Mouse (Mus musculus) heart, embryonic 15.5 days (tissue): ENCODE measurements around the gene Pde4d. TPM values are rescaled to one million over a fixed set of nuclear protein-coding genes. Genes with fewer than 3 reads are reported as not detected.

Experiments
- ATAC-seq: fragments of 200-750 bp; cut with Nextera tagmentation; replicated peaks from 2 replicates; pipeline ENCODE4 v1.8.0; 2017; ENCODE audit warnings: low read depth, moderate TSS enrichment; ENCODE audit not compliant: insufficient number of reproducible peaks, insufficient read depth, low FRiP score
- H3K27ac ChIP-seq: fragments of 300-500 bp; sonication (generic); 2 replicates; pipeline ENCODE4 v1.5.1; 2015; ENCODE audit warnings: mild to moderate bottlenecking, inconsistent platforms
- H3K27me3 ChIP-seq: fragments of 300-500 bp; sonication (generic); 2 replicates; pipeline ENCODE4 v1.6.1; 2015; ENCODE audit warnings: inconsistent platforms
- H3K36me3 ChIP-seq: fragments of 300-500 bp; sonication (generic); 2 replicates; pipeline ENCODE4 v1.6.1; 2015; ENCODE audit warnings: mild to moderate bottlenecking, inconsistent platforms
- H3K4me1 ChIP-seq: fragments of 300-500 bp; sonication (generic); replicated peaks from 2 replicates; pipeline ENCODE4 v1.6.1; 2015; ENCODE audit warnings: inconsistent platforms
- H3K4me2 ChIP-seq: fragments of 300-500 bp; sonication (generic); 2 replicates; pipeline ENCODE4 v1.6.1; 2015; ENCODE audit warnings: inconsistent platforms, mild to moderate bottlenecking, moderate library complexity
- H3K4me3 ChIP-seq: fragments of 300-500 bp; sonication (generic); 2 replicates; pipeline ENCODE4 v1.5.1; 2015; ENCODE audit warnings: mild to moderate bottlenecking, inconsistent platforms
- H3K9ac ChIP-seq: fragments of 300-500 bp; sonication (generic); 2 replicates; pipeline ENCODE4 v1.6.1; 2015; ENCODE audit warnings: mild to moderate bottlenecking, inconsistent platforms
- H3K9me3 ChIP-seq: fragments of 300-500 bp; sonication (generic); replicated peaks from 2 replicates; pipeline ENCODE4 v1.6.1; 2016; ENCODE audit warnings: inconsistent platforms
- WGBS: fragments of 180-500 bp; shearing (Covaris S2); methylation state at CpG from one replicate; pipeline ENCODE4 v1.1.7; 2015; ENCODE audit warnings: mixed read lengths; 5-methylcytosine and 5-hydroxymethylcytosine counted together
- polyA plus RNA-seq: library from polyadenylated mRNA; unstranded; fragments of >200 nt; fragmentation: Nextera tagmentation; extraction: Ambion mirVana; gene quantifications from 2 replicates; pipeline ENCODE4 v1.2.1, GENCODE M21; 2015

Pde4d gene
- polyA plus RNA-seq, 1 experiment from 2014 or later = 25.7 TPM

- Histone ChIP-seq H3K27me3 (no peaks in the 10 kb centered on the region), H3K9ac (no peak overlapping the region), H3K27ac (no peak overlapping the region), H3K36me3 (no peaks in the 10 kb centered on the region), H3K9me3 (no peaks in the 10 kb centered on the region), H3K4me1 (peaks cover 19% of the 10 kb centered on the region), H3K4me3 (no peak overlapping the region), H3K4me2 (no peak overlapping the region)
- no peak for ATAC-seq
- WGBS = 84% methylated on average over 1 of the region's 1 CpGs
Observed at GRCm38 (mm10) chr13:108528343-108528742, 78.6 kb downstream of the Pde4d start.

DNA sequence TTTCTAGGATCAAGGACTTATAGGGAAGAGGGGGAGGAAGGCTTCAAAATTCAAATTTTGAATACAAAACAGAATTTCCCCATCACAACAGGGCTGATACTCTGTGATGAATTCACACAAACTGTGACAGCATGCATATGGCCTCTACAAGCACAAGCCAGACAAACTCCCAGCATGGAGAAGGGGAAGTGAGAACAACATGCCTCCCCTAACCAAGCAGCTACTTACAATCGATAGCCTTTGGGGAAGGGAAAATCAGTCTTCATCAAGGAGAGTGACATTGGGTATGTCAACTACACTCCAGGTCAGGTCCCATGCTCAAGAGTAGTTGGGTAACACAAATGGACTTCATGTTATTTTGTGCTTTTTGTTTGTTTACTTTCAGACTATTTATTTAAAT is 83.1 kb downstream of the Pde4d start:
- H3K27me3 ChIP-seq = no peaks in the 10 kb centered on the region
- no peak for ATAC-seq
- H3K4me2 ChIP-seq = no peak overlapping the region
- H3K27ac ChIP-seq = no peak overlapping the region
- H3K9me3 ChIP-seq = no peaks in the 10 kb centered on the region
- H3K4me3 ChIP-seq = no peak overlapping the region
- H3K4me1 ChIP-seq = no peaks in the 10 kb centered on the region; the same call in none of the 2 replicates
- no peak overlapping the region for H3K9ac ChIP-seq
- no peaks in the 10 kb centered on the region for H3K36me3 ChIP-seq
- 82% methylated on average over 1 of the region's 1 CpGs for WGBS

- Histone ChIP-seq H3K27me3 (no peaks in the 10 kb centered on the region), H3K9me3 (no peaks in the 10 kb centered on the region), H3K4me1 (no peaks in the 10 kb centered on the region; the same call in 1 of the 2 replicates), H3K4me3 (no peak overlapping the region), H3K4me2 (no peak overlapping the region), H3K36me3 (no peaks in the 10 kb centered on the region), H3K27ac (no peak overlapping the region), H3K9ac (no peak overlapping the region)
- WGBS = 23% methylated on average over 4 of the region's 4 CpGs
- no peak for ATAC-seq
Observed at GRCm38 (mm10) chr13:108536436-108536835, 86.7 kb downstream of the Pde4d start.

GRCm38 (mm10) chr13:108536951-108537350 is 87.2 kb downstream of the Pde4d start:
- Histone ChIP-seq H3K9ac (no peak overlapping the region), H3K36me3 (no peaks in the 10 kb centered on the region), H3K4me3 (no peak overlapping the region), H3K9me3 (no peaks in the 10 kb centered on the region), H3K4me1 (no peaks in the 10 kb centered on the region; the same call in 1 of the 2 replicates), H3K27ac (no peak overlapping the region), H3K27me3 (no peaks in the 10 kb centered on the region), H3K4me2 (no peak overlapping the region)
- ATAC-seq = no peak
- 74% methylated on average over 6 of the region's 6 CpGs for WGBS

GRCm38 (mm10) chr13:108538760-108539369 is 89.1 kb downstream of the Pde4d start:
- Histone ChIP-seq H3K4me2 (no peak overlapping the region), H3K36me3 (no peaks in the 10 kb centered on the region), H3K27me3 (no peaks in the 10 kb centered on the region), H3K27ac (no peak overlapping the region), H3K9me3 (no peaks in the 10 kb centered on the region), H3K9ac (no peak overlapping the region), H3K4me3 (no peak overlapping the region), H3K4me1 (no peaks in the 10 kb centered on the region; the same call in 1 of the 2 replicates)
- WGBS = 52% methylated on average over 1 of the region's 1 CpGs
- ATAC-seq = no peak

- 83% methylated on average over 3 of the region's 3 CpGs for WGBS
- no peak for ATAC-seq
- Histone ChIP-seq H3K4me2 (no peak overlapping the region), H3K27me3 (no peaks in the 10 kb centered on the region), H3K4me1 (no peaks in the 10 kb centered on the region; the same call in 1 of the 2 replicates), H3K4me3 (no peak overlapping the region), H3K36me3 (no peaks in the 10 kb centered on the region), H3K9me3 (no peaks in the 10 kb centered on the region), H3K27ac (no peak overlapping the region), H3K9ac (no peak overlapping the region)
Observed at GRCm38 (mm10) chr13:108541488-108541887, 91.7 kb downstream of the Pde4d start.

DNA sequence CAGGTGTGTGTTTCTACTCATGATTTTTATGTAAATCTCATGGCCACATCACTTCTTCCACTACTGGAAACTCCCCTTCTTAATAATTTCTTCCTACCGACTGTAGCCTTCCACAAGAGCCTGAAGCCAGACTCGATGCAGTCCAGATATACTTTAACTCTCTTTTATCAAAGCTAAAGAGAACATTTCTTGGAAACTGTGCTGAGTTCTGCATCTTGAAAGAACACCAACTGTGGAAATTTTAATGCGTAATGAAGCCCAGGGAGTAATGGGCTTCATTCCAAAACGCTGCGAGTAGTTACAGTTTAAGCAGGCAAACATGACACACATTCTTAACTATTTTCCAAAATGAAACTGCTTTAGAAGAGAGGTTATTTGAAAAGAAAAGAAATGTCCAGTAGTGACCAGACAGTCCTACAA is 92.6 kb downstream of the Pde4d start:
- Histone ChIP-seq H3K4me3 (no peak overlapping the region), H3K27ac (0 out of 2 replicates have a peak overlapping the region, but pooled peaks have one; percentile 16), H3K27me3 (no peaks in the 10 kb centered on the region), H3K36me3 (no peaks in the 10 kb centered on the region), H3K9me3 (no peaks in the 10 kb centered on the region), H3K9ac (no peak overlapping the region), H3K4me2 (no peak overlapping the region), H3K4me1 (no peaks in the 10 kb centered on the region)
- WGBS = 58% methylated on average over 5 of the region's 5 CpGs
- no peak for ATAC-seq

GRCm38 (mm10) chr13:108552288-108552687 is 102.5 kb downstream of the Pde4d start:
- 68% methylated on average over 5 of the region's 5 CpGs for WGBS
- Histone ChIP-seq H3K9me3 (no peaks in the 10 kb centered on the region), H3K4me1 (no peaks in the 10 kb centered on the region), H3K9ac (no peak overlapping the region), H3K36me3 (no peaks in the 10 kb centered on the region), H3K4me3 (no peak overlapping the region), H3K27me3 (no peaks in the 10 kb centered on the region), H3K4me2 (no peak overlapping the region), H3K27ac (no peak overlapping the region)
- no peak for ATAC-seq

GRCm38 (mm10) chr13:108552995-108553394 is 103.2 kb downstream of the Pde4d start:
- H3K27ac ChIP-seq = no peak overlapping the region
- H3K4me3 ChIP-seq = no peak overlapping the region
- no peak for ATAC-seq
- H3K4me2 ChIP-seq = no peak overlapping the region
- no peak overlapping the region for H3K9ac ChIP-seq
- H3K36me3 ChIP-seq = no peaks in the 10 kb centered on the region
- no peaks in the 10 kb centered on the region for H3K27me3 ChIP-seq
- 59% methylated on average over 5 of the region's 5 CpGs for WGBS
- no peaks in the 10 kb centered on the region for H3K9me3 ChIP-seq
- no peaks in the 10 kb centered on the region for H3K4me1 ChIP-seq

DNA sequence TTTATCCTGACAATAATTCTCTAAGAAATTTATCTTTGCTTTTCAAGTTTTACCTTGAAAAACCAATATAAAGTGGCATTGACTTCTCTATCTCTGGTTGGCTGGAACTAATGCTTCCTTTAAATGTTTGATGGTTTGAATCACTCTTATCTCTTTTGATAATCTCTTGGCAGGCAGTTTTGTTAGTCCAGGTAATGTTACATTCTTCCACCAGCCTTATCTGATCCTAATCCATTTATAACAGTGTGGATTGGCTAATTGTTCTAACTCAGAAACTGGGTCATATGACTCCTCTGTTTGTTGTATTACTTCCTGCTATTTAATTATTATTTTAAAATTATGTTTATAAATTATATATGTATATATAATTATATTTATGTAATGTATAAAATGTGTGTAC is 105.2 kb downstream of the Pde4d start:
- no peaks in the 10 kb centered on the region for H3K27me3 ChIP-seq
- no peak for ATAC-seq
- H3K9ac ChIP-seq = no peak overlapping the region
- H3K27ac ChIP-seq = no peak overlapping the region
- H3K9me3 ChIP-seq = no peaks in the 10 kb centered on the region
- H3K4me2 ChIP-seq = no peak overlapping the region
- H3K36me3 ChIP-seq = no peaks in the 10 kb centered on the region
- H3K4me1 ChIP-seq = no peaks in the 10 kb centered on the region
- H3K4me3 ChIP-seq = no peak overlapping the region

DNA sequence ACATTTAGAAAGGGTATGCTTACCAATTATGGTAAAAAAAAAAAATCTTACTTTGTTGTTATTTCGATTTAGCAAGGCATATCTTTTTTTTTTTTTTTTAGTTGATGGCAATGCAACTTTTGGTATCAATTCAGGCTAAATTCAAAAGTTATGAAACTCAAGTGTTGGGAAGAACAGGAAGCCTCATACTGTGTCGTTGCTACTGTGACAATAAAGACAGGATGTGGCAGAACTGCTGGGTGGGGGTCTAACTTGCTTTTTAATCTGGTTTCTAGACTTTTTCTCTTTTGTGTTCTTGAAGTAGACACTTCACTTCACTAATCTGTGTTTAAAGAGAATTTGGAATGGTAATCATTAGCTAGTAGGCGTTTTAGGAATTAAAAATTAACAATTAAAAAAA is 147.2 kb downstream of the Pde4d start:
- H3K9ac ChIP-seq = no peak overlapping the region
- no peak overlapping the region for H3K4me2 ChIP-seq
- no peaks in the 10 kb centered on the region for H3K27me3 ChIP-seq
- no peak overlapping the region for H3K4me3 ChIP-seq
- no peak for ATAC-seq
- no peaks in the 10 kb centered on the region for H3K36me3 ChIP-seq
- H3K27ac ChIP-seq = no peak overlapping the region
- H3K9me3 ChIP-seq = no peaks in the 10 kb centered on the region
- no peaks in the 10 kb centered on the region for H3K4me1 ChIP-seq
- WGBS = 58% methylated on average over 3 of the region's 3 CpGs

GRCm38 (mm10) chr13:108598673-108599072 is 148.9 kb downstream of the Pde4d start:
- no peak overlapping the region for H3K4me2 ChIP-seq
- H3K27ac ChIP-seq = no peak overlapping the region
- H3K4me3 ChIP-seq = no peak overlapping the region
- WGBS = 65% methylated on average over 3 of the region's 3 CpGs
- no peak for ATAC-seq
- H3K9ac ChIP-seq = no peak overlapping the region
- H3K4me1 ChIP-seq = no peaks in the 10 kb centered on the region
- H3K27me3 ChIP-seq = no peaks in the 10 kb centered on the region
- H3K36me3 ChIP-seq = no peaks in the 10 kb centered on the region
- H3K9me3 ChIP-seq = no peaks in the 10 kb centered on the region
